Mouse (Mus musculus) adrenal gland, postnatal 0 days (tissue): Measurements from ENCODE around the gene Esp16. TPM values are rescaled to one million over a fixed set of nuclear protein-coding genes. Genes with fewer than 3 reads are reported as not detected.

Source experiments
- polyA plus RNA-seq: library from polyadenylated mRNA; unstranded; fragments of >200 nt; fragmentation: Nextera tagmentation; extraction: Ambion mirVana; gene quantifications from 2 replicates; pipeline ENCODE4 v1.2.1, GENCODE M21; 2015

The Esp16 gene
- polyA plus RNA-seq = not detected in 2 replicates

GRCm38 (mm10) chr17:39535842-39536241 lies at the start of gene Esp16:
TSS of gene Esp16 (plus strand) at chr17:39536142.

Other genes with a start within 250 kb of the Esp16 start
- not detected in 2 replicates for gene Esp18, start 129.8 kb upstream of the Esp16 start, polyA plus RNA-seq
- not detected in 2 replicates for gene Esp15, start 104.8 kb downstream of the Esp16 start, polyA plus RNA-seq